Mouse (Mus musculus) monocyte, adult 2 months (primary cell): Measurements from ENCODE around the gene Aoc3.
"Not testable (repeated sequence)": the region's sequence is repeated elsewhere in the genome, so short reads cannot be mapped to it uniquely, and the experiment has no call there.

Experiments used
- DNase-seq, 2 experiments: peaks; one replicate each; pipeline ENCODE4 v3.0.0; 2022; ENCODE audit warnings: low spot score in 2 of 2, low read depth in 1 of 2

Aoc3 gene

GRCm38 (mm10) chr11:101330371-101330924 lies at the start of gene Aoc3:
TSS of gene Aoc3 (plus strand) at chr11:101330605.
- no peak for DNase-seq

GRCm38 (mm10) chr11:101280837-101281236 lies 49.6 kb upstream of the Aoc3 start:
- DNase-seq = no peak

GRCm38 (mm10) chr11:101282896-101283295 lies 47.5 kb upstream of the Aoc3 start:
- DNase-seq = no peak

GRCm38 (mm10) chr11:101283805-101284204 lies 46.6 kb upstream of the Aoc3 start:
- DNase-seq = no peak

GRCm38 (mm10) chr11:101287306-101287705 lies 43.1 kb upstream of the Aoc3 start:
- peak in 1 of 2 experiments; percentile 19 for DNase-seq

GRCm38 (mm10) chr11:101291231-101291630 lies 39.2 kb upstream of the Aoc3 start:
- no peak for DNase-seq

- DNase-seq = no peak
These were observed 35.2 kb upstream of the Aoc3 start for GRCm38 (mm10) chr11:101295191-101295590.

GRCm38 (mm10) chr11:101300881-101301280 lies 29.5 kb upstream of the Aoc3 start:
- DNase-seq = no peak

GRCm38 (mm10) chr11:101301299-101302003 lies 29.0 kb upstream of the Aoc3 start:
- DNase-seq = no peak

- peak; percentile 87 to 93 for DNase-seq
These were observed 28.2 kb upstream of the Aoc3 start, which contains the start of gene Becn1 for GRCm38 (mm10) chr11:101302004-101302798. TSS of gene Becn1 (minus strand) at chr11:101302286.

GRCm38 (mm10) chr11:101307744-101308143 lies 22.7 kb upstream of the Aoc3 start:
- no peak for DNase-seq

GRCm38 (mm10) chr11:101311083-101311482 lies 19.3 kb upstream of the Aoc3 start:
- no peak for DNase-seq

- DNase-seq = no peak
These were observed 18.3 kb upstream of the Aoc3 start for GRCm38 (mm10) chr11:101312150-101312549.

- no peak for DNase-seq
These were observed 15.8 kb upstream of the Aoc3 start for GRCm38 (mm10) chr11:101314567-101314966.

GRCm38 (mm10) chr11:101315082-101315650 lies 15.2 kb upstream of the Aoc3 start:
- no peak for DNase-seq

GRCm38 (mm10) chr11:101315665-101316500 lies 14.5 kb upstream of the Aoc3 start, which contains the start of gene Psme3:
TSS of gene Psme3 (plus strand) at chr11:101316213.
- DNase-seq = peak; percentile 76 to 90

GRCm38 (mm10) chr11:101316501-101316917 lies 13.9 kb upstream of the Aoc3 start:
- peak in 1 of 2 experiments; percentile 17 for DNase-seq

GRCm38 (mm10) chr11:101323609-101324008 lies 6.8 kb upstream of the Aoc3 start:
- DNase-seq = no peak

- DNase-seq = no peak
These were observed 5.6 kb upstream of the Aoc3 start, which contains the start of gene Aoc2 for GRCm38 (mm10) chr11:101324763-101325162. TSS of gene Aoc2 (plus strand) at chr11:101325063.

GRCm38 (mm10) chr11:101325201-101325600 lies 5.2 kb upstream of the Aoc3 start:
- DNase-seq = not testable (repeated sequence)
